In genomic region chr8:13160691-13161090, GRCm38 (mm10) we compare ENCODE assay signal across 9 mouse cellular contexts. TPM values are rescaled to one million over a fixed set of nuclear protein-coding genes. Genes with fewer than 3 reads are reported as not detected.
DNase-seq lines count a peak whose midpoint lies in the region; ATAC-seq and TF ChIP-seq lines count a peak whose summit lies in the region.
"Had no signal": no experiment of that assay in that cellular context is flagged by ENCODE, and none has a peak within 500 bp of the region (broad histone marks: within the 10 kb centered on the region; RNA-seq: fewer than 3 reads in every experiment).

No protein-coding gene starts in this region.

- H3K36me3 ChIP-seq in heart, embryonic 14.5 days (ENCODE audit: control insufficient read depth, insufficient read depth, low read length) = peaks cover 9% of the 10 kb centered on the region
- peaks cover 48% of the 10 kb centered on the region for H3K36me3 ChIP-seq in E14TG2a.4 (ENCODE audit: insufficient read depth, low read length)
- H3K36me3 ChIP-seq in forebrain, postnatal 0 days (ENCODE audit: insufficient read depth) = no peaks in the 10 kb centered on the region; the same call in 1 of the 2 replicates

- peaks cover 8 to 26% of the 10 kb centered on the region in 2 experiments for H3K4me1 ChIP-seq in heart, embryonic 14.5 days (ENCODE audit: control insufficient read depth in 2 of 2, insufficient read depth in 2 of 2, low read length in 2 of 2)
- peaks cover 63% of the 10 kb centered on the region for H3K4me1 ChIP-seq in E14TG2a.4 (replicated peaks; ENCODE audit: low read depth, low read length)
- H3K4me1 ChIP-seq in forebrain, postnatal 0 days (ENCODE audit: insufficient read depth) = peaks cover 9% of the 10 kb centered on the region; the same call in 1 of the 2 replicates

- H3K27me3 ChIP-seq in heart, embryonic 14.5 days (ENCODE audit: control insufficient read depth, insufficient read depth, low read length) = no peaks in the 10 kb centered on the region
- no peaks in the 10 kb centered on the region for H3K27me3 ChIP-seq in E14TG2a.4 (ENCODE audit: insufficient read depth, low read length)
- no peaks in the 10 kb centered on the region for H3K27me3 ChIP-seq in forebrain, postnatal 0 days (ENCODE audit: insufficient read depth, low read length)

- no peaks in the 10 kb centered on the region for H3K9me3 ChIP-seq in heart, embryonic 14.5 days (ENCODE audit: control insufficient read depth, low read length)
- H3K9me3 ChIP-seq in E14TG2a.4 (ENCODE audit: low read length) = no peaks in the 10 kb centered on the region
- H3K9me3 ChIP-seq in forebrain, postnatal 0 days (ENCODE audit: low read length) = no peaks in the 10 kb centered on the region

- H3K9ac ChIP-seq in heart, embryonic 14.5 days (ENCODE audit: low read length) = peak overlapping the region; percentile 99
- no peak overlapping the region for H3K9ac ChIP-seq in forebrain, postnatal 0 days

- no peak for DNase-seq in heart, adult 9 months (ENCODE audit: low spot score in 2 of 2)
- DNase-seq in forebrain, postnatal 0 days = no peak
- DNase-seq in cerebellum, adult 11-12 months = no peak
- DNase-seq in gastrocnemius, postnatal 10 days = no peak
- no peak for DNase-seq in embryo, embryonic 10.5 days (ENCODE audit: low spot score)
- DNase-seq: cerebellum, adult 2 months had no signal

- WGBS in heart, embryonic 14.5 days = 69% methylated on average over 3 of the region's 3 CpGs
- WGBS in forebrain, postnatal 0 days = 83% methylated on average over 3 of the region's 3 CpGs

- peak overlapping the region; percentile 9 to 100; a peak in 2 of 4 replicates for H3K4me3 ChIP-seq in heart, embryonic 14.5 days (ENCODE audit: control insufficient read depth in 1 of 2, insufficient read depth in 1 of 2, low read depth in 1 of 2, low read length in 2 of 2)
- H3K4me3 ChIP-seq in E14TG2a.4 (replicated peaks; ENCODE audit: low read length) = peak overlapping the region; percentile 98
- H3K4me3 ChIP-seq in forebrain, postnatal 0 days (ENCODE audit: low read depth, low read length) = no peak overlapping the region

- TF ChIP-seq CTCF in E14TG2a.4 (conservative IDR thresholded peaks at IDR 0.05; ENCODE audit: low read length) = no peak
- no peak for TF ChIP-seq CTCF in forebrain, postnatal 0 days (IDR thresholded peaks at IDR 0.05; ENCODE audit: low read depth)

- peak overlapping the region; percentile 92 for H3K4me2 ChIP-seq in heart, embryonic 14.5 days (ENCODE audit: low read length)
- H3K4me2 ChIP-seq in forebrain, postnatal 0 days (ENCODE audit: low read depth) = peak overlapping the region; percentile 90; the same call in 1 of the 2 replicates

- ATAC-seq in heart, embryonic 14.5 days (ENCODE audit: insufficient number of reproducible peaks, insufficient read depth, low FRiP score, low read depth) = no peak
- ATAC-seq in forebrain, postnatal 0 days = no peak
- ATAC-seq in megakaryocyte progenitor cell, adult 5-6 weeks (replicated peaks; ENCODE audit: poor library complexity) = peak; percentile 23; the same call in 1 of the 2 replicates

- no peak overlapping the region for H3K27ac ChIP-seq in heart, embryonic 14.5 days (replicated peaks in 1 of 2; ENCODE audit: control insufficient read depth in 1 of 2, insufficient read depth in 1 of 2, low read depth in 2 of 2, low read length in 2 of 2)
- H3K27ac ChIP-seq in forebrain, postnatal 0 days (ENCODE audit: low read depth, low read length) = no peak overlapping the region

RNA-seq across cellular contexts. Expression of gene Lamp1, which starts 1.7 kb away (rescaled TPM):
- polyA plus RNA-seq in heart, embryonic 14.5 days (2014; fragmentation: Nextera tagmentation; extraction: Ambion mirVana) = 355 and 361 TPM in 2 replicates
- total RNA-seq in forebrain, postnatal 0 days (2014; rRNA removed) = 270 and 295 TPM in 2 replicates
- 356 and 373 TPM in 2 replicates for polyA plus RNA-seq in forebrain, postnatal 0 days (2015; fragmentation: Nextera tagmentation; extraction: Ambion mirVana)
- 209 and 240 TPM in 2 replicates for total RNA-seq in megakaryocyte progenitor cell, adult 5-6 weeks (2015)
- 259 and 273 TPM in 2 replicates for total RNA-seq in megakaryocyte progenitor cell, adult 5-6 weeks (2017)
- total RNA-seq in gastrocnemius, postnatal 10 days (2021) = 100 to 1,000 TPM; 234 to 237 TPM

RNA-seq across cellular contexts. Expression of gene Grtp1, which starts 39.7 kb away (rescaled TPM):
- polyA plus RNA-seq in heart, embryonic 14.5 days (2014; fragmentation: Nextera tagmentation; extraction: Ambion mirVana) = 19.6 and 21.3 TPM in 2 replicates
- total RNA-seq in forebrain, postnatal 0 days (2014; rRNA removed) = 10.8 and 13.2 TPM in 2 replicates
- 17.2 and 22.7 TPM in 2 replicates for polyA plus RNA-seq in forebrain, postnatal 0 days (2015; fragmentation: Nextera tagmentation; extraction: Ambion mirVana)
- total RNA-seq in megakaryocyte progenitor cell, adult 5-6 weeks (2015) = 0.71 and 1.0 TPM in 2 replicates
- total RNA-seq in megakaryocyte progenitor cell, adult 5-6 weeks (2017) = 0.08 and 0.37 TPM in 2 replicates
- total RNA-seq in gastrocnemius, postnatal 10 days (2021) = 10 to 100 TPM in 1 of 2 experiments, 1 to 10 TPM in 1; 9.8 to 14.0 TPM

RNA-seq across cellular contexts. Expression of gene Cul4a, which starts 55.3 kb away (rescaled TPM):
- 109 and 114 TPM in 2 replicates for polyA plus RNA-seq in heart, embryonic 14.5 days (2014; fragmentation: Nextera tagmentation; extraction: Ambion mirVana)
- total RNA-seq in forebrain, postnatal 0 days (2014; rRNA removed) = 72.6 and 101 TPM in 2 replicates
- 52.8 and 59.4 TPM in 2 replicates for polyA plus RNA-seq in forebrain, postnatal 0 days (2015; fragmentation: Nextera tagmentation; extraction: Ambion mirVana)
- 84.2 and 89.0 TPM in 2 replicates for total RNA-seq in megakaryocyte progenitor cell, adult 5-6 weeks (2015)
- total RNA-seq in megakaryocyte progenitor cell, adult 5-6 weeks (2017) = 78.0 and 102 TPM in 2 replicates
- 10 to 100 TPM; 92.3 to 92.4 TPM for total RNA-seq in gastrocnemius, postnatal 10 days (2021)

RNA-seq across cellular contexts. Expression of gene Pcid2, which starts 55.4 kb away (rescaled TPM):
- polyA plus RNA-seq in heart, embryonic 14.5 days (2014; fragmentation: Nextera tagmentation; extraction: Ambion mirVana) = 22.5 and 23.2 TPM in 2 replicates
- 27.1 and 30.3 TPM in 2 replicates for total RNA-seq in forebrain, postnatal 0 days (2014; rRNA removed)
- 25.8 and 32.2 TPM in 2 replicates for polyA plus RNA-seq in forebrain, postnatal 0 days (2015; fragmentation: Nextera tagmentation; extraction: Ambion mirVana)
- 18.5 and 20.6 TPM in 2 replicates for total RNA-seq in megakaryocyte progenitor cell, adult 5-6 weeks (2015)
- total RNA-seq in megakaryocyte progenitor cell, adult 5-6 weeks (2017) = 16.5 and 17.1 TPM in 2 replicates
- 10 to 100 TPM; 10.7 to 11.1 TPM for total RNA-seq in gastrocnemius, postnatal 10 days (2021)
